Mouse (Mus musculus) brain, embryonic 18.5 days (tissue): ENCODE measurements around the gene Akap8.

ENCODE experiments used
- DNase-seq: peaks from one replicate; pipeline ENCODE4 v3.0.0-alpha.2; 2012; ENCODE audit warnings: low read depth, low spot score

Gene Akap8

DNA sequence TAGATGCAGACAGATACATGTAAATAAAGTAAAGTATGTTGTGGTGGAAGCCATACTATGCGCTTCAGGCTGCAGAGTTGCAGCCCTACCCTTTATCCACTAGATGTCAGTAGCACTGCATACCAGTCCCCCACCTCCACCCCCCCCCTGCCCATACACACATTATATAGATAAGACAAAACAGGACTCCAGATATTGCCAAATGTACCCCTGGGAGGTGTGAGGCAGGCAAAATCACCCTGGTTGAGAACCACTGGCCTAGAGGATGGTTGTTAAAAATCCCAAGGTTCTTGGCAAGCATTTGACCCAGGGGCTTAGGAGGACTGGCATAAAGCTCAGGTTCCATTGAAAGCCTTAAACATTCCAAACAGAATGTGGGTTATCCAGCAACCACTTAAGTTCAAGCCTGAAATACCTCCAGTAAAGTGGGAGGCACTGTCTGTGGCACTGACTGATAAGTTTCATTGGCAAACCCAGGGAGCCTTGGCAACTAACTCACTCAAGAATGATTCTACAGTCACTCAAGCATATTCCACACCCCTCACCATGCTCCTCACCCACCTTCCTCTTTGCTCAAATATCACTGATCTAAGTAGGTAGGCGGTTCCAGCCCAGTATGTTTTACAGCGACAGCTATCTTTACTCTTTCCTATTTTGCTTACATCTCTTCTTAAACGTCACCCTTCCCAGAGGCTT, 28.1 kb upstream of the Akap8 start:
- no peak for DNase-seq

DNA sequence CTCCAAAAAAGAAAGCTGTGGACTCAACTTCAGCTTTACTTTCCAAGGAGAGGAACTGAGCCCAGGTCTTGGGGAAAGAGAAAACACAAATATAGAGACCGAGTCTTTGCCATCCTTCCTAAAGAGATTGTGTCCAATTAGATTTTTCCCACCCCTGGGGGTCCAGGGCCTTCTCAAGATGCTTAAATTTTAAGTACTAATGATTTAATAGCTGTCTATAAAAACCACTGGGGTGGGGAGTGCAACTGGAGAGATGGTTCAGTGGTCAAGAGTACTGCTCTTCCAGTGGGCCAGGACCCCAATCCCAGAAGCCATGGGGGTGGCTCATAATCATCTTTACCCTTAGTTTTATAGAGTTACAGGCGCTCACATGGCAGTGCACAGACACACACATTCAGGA, 27.4 kb upstream of the Akap8 start:
- DNase-seq: no peak

DNA sequence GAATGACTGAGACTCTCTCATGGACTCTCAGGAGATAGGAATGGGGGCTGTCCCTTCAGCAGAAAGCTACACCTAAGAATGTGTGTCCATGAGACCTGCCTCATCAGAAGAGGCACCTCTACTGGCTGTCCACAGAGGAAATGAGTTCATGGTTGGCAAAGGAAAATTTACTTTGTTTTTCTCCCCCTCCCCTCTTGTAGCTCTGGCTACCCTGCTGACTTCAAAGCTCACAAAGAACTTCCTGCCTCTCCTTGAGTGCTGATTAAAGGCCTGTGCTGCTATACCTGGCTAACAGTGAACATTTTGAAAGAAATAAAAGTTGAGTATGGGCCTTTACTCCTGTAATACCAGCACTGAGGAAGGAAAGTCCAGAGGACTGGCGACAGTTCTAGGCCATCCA, 20.1 kb upstream of the Akap8 start:
- DNase-seq: no peak

DNA sequence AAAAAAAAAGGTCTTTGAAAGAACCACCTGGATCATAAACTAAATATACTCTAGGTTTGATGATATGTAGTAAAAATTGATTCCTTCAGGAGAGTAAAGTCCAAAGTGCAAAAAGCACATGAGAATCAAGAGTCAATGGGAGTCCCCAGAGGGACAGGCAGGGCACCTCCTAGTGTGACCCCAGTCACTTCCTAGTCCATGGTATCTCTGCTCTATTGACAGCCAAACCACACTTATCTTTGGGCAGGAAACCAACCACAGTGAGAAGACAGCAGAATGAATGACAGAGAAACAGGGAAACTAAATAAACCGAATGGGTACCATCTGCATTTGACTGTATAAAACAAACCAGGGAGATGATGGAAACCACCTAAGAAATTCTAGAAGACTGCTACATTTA, 19.1 kb upstream of the Akap8 start:
- no peak for DNase-seq

DNA sequence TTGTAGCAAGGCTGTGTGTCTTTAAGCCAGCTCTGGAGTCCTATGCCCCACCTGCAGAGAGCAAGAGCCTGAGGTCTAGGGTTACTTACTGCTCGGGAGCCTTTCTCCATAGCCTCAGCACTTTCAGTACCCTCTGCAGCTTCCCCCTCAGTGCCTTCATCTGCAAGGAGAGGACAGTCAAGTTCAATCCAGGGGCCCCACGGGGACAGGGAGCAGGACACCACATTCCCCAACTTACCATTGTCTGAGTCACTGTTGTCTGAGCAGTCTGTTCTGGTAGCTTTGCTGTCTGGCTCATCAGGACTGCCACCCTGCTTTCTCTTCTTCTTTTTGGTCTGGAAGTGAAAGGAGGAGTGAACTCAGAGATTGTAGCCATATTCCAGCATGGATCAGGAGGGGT, 14.8 kb upstream of the Akap8 start:
- DNase-seq: no peak

DNA sequence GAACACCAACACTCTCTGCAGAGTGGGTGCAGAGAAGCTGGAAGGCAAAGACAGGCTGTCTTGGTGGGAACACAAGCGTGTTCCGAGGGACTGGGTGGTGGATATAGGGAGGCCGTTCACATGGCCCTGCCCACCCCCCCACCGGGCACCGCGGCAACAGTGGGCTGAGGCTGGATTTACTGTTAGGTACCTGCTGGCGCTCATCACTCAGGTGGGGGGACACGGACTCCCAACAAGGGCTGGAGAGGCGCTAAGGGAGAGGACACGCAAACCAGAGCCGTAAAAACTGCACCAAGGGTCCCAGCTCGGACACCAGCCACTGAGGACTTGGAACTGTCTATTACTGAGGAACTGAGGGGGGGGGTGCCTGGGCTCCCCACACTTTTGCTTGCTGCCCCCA, 13.9 kb upstream of the Akap8 start:
- DNase-seq: no peak

DNA sequence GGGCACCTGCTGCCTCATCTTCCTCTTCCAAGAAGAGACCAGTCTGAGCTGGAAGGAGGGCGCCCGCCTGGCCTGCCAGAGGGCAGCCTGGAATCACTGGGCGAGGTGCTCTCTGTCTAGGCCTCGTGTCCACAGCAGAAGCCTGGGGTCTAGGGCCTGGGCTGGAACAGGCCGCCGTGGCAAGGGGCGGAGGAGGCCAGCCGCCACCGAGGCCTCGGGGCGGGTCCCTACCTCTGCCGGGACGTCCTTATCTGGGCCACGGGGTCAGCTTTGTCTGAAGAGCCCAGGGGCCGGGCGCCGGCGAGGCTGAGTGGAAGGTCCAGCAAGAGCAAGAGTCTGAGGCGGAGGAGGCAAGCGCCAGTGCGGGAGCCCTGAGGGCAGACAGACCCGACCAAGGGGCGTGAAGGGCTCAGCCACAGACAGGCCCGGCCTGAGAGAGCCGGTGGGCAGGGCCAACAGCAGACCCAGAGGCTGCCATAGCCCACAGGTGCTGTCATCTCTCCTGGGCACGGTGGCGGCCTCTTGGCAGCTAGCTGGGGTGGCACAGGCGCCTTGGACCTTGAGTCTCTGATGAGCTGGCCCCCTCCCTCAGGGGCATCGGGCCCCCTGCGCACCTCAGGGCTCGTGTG, 12.8 kb upstream of the Akap8 start:
- DNase-seq: no peak

DNA sequence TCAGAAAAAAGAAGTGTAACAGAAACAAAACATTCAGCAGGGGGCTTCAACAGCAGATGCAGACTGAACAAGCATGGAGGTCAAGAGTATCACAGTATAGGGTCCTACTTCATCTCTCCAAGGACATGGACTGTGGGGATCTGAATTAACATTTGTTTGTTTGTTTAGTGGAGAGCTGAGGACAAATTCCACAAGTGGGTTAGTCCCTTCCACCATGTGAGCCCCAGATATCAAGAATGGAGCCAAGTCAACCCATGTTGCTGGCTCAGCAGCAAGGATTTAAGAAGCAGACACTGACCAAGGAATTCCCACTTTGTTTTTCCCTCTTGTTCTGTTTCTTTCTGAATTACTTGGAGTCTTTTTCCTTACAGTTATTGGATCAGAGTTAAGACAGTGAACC, 6.5 kb upstream of the Akap8 start:
- DNase-seq: no peak

DNA sequence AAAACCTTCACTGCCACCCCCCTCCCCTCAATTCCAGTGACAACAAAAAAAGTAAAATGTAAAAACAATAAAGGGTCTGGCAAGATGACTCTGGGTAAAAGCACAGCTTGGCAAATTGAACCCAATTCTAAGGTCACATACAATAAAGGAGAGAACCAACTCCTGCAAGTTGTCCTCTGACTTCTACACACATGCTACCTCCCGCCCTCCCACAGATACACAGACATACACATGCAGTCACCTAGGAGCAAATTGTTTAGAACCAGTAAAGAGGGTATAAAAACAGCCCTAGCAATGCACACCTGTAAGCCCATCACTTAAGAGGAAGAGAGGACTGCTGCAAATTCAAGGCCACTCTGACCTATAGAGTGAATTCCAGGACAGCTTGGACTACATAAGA, 1.8 kb upstream of the Akap8 start:
- no peak for DNase-seq

DNA sequence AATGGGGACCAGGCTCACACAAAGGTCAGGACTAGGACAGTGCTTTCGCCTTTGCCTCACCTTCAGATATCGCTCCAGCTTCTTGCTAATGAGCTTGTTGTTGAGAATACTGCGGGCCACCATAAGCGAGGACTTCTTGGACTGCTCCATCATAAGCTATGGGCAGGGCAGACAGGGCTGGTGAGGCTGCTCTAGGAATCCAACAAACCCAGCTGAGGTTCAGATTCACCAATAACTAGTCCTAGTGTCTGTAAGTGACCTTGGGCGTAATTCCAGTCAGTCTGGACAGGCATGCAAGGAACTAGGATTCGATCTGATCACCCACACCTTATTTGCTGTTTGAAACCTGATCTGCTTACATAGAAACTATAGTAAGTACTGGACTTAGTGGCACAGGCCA, 798 bp upstream of the Akap8 start:
- DNase-seq: no peak

DNA sequence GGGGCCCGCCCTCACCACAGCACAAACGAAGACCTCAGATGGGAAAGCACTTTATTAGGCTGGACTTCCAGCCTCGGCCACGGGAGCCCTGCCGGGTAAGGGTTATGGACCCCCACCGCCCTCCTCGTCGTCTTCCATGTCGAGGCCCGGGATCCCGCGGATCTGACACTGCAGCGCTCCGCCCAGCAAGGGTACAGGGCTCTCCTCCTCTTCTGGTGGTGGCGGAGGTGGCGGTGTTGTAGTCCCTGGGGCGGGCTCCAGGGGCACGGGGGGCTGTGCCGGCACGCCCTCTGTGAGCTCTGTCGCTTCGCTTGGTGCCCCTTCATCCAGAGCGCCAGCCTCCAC, 324 bp upstream of the Akap8 start:
- no peak for DNase-seq

DNA sequence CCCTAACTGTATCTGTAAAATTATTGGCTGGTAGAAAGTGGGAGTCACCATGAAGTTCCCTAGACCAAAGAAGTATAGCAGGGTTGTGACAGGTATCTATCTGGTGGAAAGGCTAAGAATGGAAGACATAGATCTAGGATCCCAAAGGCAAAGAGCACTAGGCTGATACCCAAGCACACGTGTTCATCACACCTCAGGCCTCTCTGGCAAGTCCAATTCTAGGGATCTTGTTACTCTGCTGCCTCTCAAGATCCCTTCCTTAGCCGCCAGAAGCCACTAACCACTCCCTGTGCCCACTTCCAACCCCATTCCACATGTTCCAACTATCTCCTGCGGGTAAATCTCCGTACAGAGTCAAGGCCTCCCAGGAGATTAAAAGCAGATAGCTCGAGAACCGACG, 1.1 kb downstream of the Akap8 start:
- no peak for DNase-seq

DNA sequence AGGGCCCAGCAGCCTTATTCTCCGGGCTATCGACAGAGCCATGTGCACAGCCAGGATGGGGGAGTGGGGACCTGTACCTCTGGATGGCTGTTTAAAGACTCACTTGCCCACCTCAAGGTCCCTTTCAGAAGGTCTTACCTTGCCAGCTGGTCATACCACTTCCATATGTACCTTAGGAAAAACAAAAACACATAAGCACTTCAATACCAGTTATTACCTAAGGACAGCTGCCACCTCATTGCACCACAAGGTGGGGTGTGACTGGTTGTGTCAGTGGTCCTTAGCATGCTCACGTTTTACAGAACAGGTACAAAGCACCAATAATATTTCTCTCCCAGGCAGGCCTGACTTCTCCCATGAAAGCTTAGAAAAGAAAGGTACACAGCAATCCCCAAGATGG, 3.3 kb downstream of the Akap8 start:
- no peak for DNase-seq

DNA sequence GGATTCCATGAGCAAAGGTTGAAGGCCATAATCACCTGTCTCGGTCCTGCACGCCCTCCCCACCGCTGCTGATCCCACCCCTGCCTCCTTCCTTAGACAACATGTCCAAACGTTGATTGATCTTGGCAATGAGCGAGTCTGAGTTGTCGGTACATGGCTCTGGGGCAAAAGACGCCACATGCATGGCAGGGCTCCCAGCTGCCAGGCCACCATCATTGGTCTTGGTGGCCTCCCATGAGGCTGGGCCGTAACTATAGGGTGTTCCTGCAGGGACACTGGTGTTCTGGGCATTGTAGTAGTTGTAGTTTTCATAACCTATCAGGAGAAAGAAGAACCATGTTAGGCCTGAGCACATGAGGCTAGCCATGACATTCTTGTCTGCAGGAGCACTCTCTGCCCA, 4.0 kb downstream of the Akap8 start:
- no peak for DNase-seq

DNA sequence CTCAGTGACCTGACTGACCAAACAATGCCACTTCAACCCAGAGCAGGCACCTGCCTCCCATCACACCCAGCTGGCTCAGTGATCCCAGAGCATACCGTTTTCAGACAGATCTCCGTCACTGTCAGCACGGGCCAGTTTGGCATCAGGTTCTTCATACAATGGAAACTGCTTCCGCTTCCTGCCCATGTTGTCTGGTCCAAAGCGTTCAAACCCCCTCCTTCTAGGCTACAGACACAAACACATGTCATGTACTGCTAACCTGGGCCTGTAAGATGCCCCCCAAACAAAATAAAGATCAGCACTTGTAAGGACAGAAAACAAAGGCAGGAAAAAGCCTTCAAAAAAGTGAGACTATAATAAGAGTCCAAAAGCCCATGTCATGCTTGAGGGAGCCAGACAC, 5.5 kb downstream of the Akap8 start:
- no peak for DNase-seq

DNA sequence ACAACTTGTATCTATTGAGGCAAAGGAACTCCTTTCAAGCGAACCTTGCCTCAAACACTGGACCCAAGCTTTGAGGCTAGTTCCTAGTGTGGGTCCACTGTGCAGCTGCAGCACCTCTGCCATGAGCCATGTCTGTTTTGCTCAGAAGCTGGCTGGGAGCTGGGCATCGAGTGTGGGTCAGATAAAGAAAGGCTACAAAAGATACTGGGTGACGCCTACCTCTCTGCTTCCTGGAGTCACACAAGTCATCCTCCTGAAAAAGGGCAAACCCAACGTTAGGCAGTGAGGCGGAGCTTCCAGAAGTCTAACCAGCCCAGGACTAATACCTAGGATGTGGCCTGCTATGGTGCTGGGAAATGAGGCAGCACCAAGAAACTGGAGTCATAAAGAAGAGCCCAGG, 7.1 kb downstream of the Akap8 start:
- DNase-seq: no peak

DNA sequence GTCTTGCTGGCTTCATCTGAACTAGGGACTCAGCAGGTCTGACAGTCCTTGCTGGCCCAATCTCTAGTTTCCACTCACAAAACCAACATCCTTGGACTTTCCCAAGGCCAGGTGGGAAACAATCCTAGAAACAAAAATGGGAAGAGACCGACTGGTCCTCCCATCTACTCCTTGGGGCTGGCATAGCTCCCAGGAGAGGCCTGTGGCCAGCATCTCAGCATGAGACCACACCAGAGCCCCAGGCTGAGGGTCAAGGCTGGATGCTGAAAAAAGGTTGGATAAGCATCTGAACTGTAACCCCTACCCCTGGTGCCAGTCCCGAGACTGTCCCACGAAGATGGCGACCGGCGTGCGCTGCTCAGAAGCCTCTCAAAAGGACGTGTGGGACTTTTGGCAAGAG, 8.2 kb downstream of the Akap8 start:
- DNase-seq: no peak

DNA sequence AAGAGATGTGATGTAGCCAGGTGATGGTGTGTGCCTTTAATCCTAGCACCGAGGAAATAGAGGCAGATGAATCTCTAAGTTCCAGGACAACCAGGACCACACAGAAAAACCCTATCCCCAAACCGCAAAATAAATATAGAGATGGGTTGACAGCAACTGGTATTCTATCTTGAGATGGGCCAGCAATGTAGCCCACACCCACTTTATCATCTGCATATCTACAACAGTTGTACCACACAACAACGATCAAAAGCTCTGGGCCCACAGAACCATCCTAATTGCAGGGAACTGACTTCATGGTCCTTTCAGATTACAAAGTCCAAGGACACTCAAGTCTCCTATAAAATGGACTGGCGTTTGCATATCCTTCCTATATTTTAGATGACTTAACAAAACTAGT, 13.1 kb downstream of the Akap8 start:
- DNase-seq: no peak

DNA sequence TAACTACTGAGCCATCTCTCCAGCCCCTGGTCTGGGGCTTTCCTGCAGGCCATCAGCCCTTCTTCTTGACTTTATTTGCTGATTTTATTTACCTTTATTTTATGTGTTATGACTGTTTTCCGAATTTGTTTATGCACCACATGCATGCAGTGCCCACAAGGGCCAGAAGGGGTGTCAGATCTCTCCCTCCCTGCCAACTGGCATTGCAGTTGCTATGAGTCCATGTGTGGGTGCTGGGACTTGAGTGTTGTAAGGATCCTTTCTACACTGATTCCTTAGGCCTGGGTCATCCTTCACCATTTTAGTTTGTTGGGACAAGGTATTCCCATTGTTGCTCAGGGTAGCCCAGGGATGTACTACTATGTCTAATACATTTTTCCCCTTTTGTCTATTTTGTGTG, 22.9 kb downstream of the Akap8 start:
- DNase-seq: no peak

DNA sequence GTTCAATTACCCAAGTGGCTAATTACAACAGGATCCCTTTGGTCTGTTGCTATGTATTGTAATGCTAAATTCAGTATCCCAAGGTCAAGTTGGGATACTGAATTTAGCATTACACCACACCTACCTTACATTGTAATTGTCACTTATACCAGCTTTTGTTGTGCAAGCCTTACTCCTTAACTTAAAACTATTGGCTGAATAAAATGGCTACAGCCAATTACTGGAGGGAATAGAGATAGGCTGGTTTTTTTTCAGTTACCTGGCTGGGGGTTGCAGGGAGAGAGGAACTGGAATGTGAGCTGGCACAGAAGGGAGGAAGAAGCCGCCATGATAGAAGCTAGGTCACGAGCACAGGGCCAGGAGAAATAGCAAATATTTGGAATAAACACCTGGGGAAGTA, 25.1 kb downstream of the Akap8 start:
- DNase-seq: no peak

DNA sequence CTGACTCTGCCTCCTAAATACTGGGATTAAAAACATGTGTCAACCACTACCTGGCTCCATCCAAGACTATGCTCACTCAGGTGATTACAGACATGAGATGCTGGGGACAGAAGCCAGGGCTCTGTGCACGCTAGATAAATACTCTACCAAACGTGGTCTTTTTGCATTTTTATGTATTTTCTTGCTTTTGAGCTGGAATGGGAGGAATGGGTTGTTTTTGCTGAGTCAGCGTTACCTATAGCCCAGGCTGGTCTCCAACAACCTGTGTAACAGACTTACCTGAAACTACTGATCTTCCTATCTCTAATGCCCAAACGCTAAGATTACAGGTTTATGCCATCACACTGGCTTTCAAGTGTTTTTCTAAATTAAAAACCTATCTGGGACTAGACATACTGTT, 25.9 kb downstream of the Akap8 start:
- no peak for DNase-seq

DNA sequence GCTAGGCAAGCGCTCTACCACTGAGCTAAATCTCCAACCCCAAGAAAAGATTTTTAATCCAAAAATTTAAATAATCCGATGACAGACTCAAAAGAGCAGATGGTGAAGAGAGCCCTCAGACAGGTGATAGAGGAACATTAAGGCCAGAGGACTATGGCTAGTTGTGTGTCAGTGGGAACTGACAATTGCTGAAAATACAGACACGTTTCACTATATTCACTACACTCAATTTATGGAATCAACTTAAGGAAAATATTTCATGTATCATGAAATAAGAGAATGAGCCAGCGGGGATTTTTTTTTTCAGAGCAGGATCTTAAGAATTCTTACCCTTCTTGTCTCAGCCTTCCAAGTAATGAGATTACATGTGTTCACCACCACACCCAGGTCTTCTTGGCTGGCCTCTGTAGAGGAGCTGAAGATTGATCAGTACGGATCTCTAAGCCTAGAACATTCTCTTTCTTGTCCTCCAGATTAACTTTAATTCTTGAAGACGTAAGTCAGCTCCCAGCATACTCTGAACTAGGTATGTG, 35.8 kb downstream of the Akap8 start:
- DNase-seq: no peak

DNA sequence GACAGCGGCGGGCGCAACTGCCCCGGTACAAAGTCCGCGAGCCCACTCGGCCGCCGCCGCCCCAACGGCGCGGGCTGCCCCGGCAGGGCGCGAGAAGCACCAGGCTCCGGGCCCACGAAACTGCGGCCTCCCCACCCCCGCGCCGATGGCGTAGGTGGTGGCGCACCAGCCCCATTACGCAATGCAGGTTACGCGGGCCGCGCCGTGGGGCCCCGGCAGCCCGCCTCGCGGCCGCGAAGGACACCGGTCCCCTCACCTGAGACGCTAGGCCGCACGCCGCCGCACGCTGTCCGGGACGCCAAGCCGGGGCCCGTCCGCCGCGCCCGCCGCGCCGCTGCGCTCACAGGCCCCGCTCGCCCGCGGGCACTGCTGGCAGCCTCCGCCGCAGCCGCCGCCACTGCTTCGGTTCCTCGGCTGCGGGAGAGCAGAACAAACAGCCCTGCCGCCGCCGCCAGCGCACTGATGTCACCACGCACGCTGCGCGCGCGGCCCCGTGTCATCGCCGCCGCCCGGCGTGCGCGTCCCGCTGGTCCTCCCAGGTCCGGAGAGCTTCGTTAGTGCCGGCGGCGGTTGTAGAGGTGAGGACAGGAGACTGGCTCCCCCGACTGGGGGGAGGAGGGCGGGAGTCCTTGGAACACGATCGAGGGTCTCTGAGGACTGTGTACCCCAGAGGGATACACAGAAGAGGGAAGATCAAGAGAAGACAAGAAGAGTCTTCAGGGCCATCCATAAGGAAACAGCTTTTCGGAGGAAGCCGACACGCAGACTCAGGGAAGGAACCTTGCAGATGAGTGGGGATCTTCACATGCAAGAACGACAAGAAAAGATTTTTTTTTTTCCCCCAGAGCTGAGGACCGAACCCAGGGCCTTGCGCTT, 36.5 kb downstream of the Akap8 start, which contains the start of gene Brd4:
Brd4 (minus strand) TSS at position 461 of the 876 bp plus-strand sequence.
- peak; percentile 72 for DNase-seq
